Mouse (Mus musculus): ENCODE results near the gene Olfr178. TPM values are rescaled to one million over a fixed set of nuclear protein-coding genes. Genes with fewer than 3 reads are reported as not detected.

The Olfr178 gene
- polyA plus RNA-seq, 1 experiment: not detected

DNA sequence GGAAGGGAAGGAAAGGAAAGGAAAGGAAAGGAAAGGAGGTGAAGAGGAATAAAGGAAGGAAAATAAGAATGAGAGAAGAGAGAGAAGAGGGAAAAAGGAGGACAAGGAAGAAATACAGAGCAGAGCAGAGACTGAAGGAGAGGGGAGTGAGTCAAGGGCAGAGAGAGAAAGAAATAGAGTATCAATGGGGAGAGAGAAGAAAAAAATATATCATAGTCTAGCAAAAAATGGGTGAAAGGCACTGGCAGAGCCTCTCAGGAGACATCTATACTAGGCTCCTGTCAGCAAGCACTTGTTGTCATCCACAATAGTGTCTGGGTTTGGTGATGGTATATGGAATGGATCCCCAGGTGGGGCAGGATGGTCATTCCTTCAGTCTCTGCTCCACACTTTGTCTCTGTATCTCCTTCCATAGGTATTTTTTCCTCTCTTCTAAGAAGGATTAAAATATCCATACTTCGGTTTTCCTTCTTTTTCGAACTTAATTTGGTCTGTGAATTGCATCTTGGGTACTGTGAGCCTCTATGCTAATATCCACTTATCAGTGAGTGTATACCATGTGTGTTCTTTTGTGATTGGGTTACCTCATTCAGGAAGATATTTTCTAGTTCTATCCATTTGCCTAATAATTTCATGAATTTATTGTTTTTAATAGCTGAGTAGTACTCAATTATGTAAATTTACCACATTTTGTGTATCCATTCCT, 31.7 kb downstream of the Olfr178 start:
- Histone ChIP-seq H3K36me3 (ENCODE audit: control insufficient read depth, insufficient read depth) (no peaks in the 10 kb centered on the region), H3K4me3 (ENCODE audit: insufficient read depth, poor library complexity, severe bottlenecking) (no peak overlapping the region), H3K27me3 (ENCODE audit: control insufficient read depth, insufficient read depth, insufficient read length) (no peaks in the 10 kb centered on the region), H3K79me2 (ENCODE audit: control insufficient read depth, insufficient read depth) (no peaks in the 10 kb centered on the region), H3ac (ENCODE audit: control insufficient read depth, insufficient read length, low read depth) (no peak overlapping the region), H3K79me3 (ENCODE audit: low read depth) (no peaks in the 10 kb centered on the region)
- TF ChIP-seq MYOG (IDR thresholded peaks at IDR 0.05; ENCODE audit: control insufficient read depth, extremely low read depth, insufficient read length) (no peak), USF1 (IDR thresholded peaks at IDR 0.05; ENCODE audit: low read depth) (no peak), CTCF (IDR thresholded peaks at IDR 0.05; ENCODE audit: control insufficient read depth, insufficient read depth, insufficient read length) (no peak), FOSL1 (IDR thresholded peaks at IDR 0.05; ENCODE audit: insufficient read depth, low read length, poor library complexity, severe bottlenecking) (no peak)

Other genes starting within 250 kb of the Olfr178 start
- 9.8 TPM for gene Cpox, start 221.8 kb downstream of the Olfr178 start, polyA plus RNA-seq (2012; fragmentation: generic; extraction: Trizol)
- not detected for gene Gpr15, start 173.0 kb downstream of the Olfr178 start, polyA plus RNA-seq (2012; fragmentation: generic; extraction: Trizol)
- gene Cldnd1, start 164.2 kb downstream of the Olfr178 start, polyA plus RNA-seq (2012; fragmentation: generic; extraction: Trizol): 69.6 TPM
- gene Olfr172, start 128.9 kb downstream of the Olfr178 start, polyA plus RNA-seq (2012; fragmentation: generic; extraction: Trizol): not detected
- not detected for gene Olfr173, start 91.8 kb downstream of the Olfr178 start, polyA plus RNA-seq (2012; fragmentation: generic; extraction: Trizol)
- gene Olfr175-ps1, start 65.3 kb downstream of the Olfr178 start, polyA plus RNA-seq (2012; fragmentation: generic; extraction: Trizol): not detected
- not detected for gene Olfr177, start 17.3 kb downstream of the Olfr178 start, polyA plus RNA-seq (2012; fragmentation: generic; extraction: Trizol)
- not detected for gene Olfr181, start 36.7 kb upstream of the Olfr178 start, polyA plus RNA-seq (2012; fragmentation: generic; extraction: Trizol)
- gene Olfr180, start 37.3 kb upstream of the Olfr178 start, polyA plus RNA-seq (2012; fragmentation: generic; extraction: Trizol): not detected
- gene Olfr183, start 103.3 kb upstream of the Olfr178 start, polyA plus RNA-seq (2012; fragmentation: generic; extraction: Trizol): not detected
- gene Olfr186, start 138.2 kb upstream of the Olfr178 start, polyA plus RNA-seq (2012; fragmentation: generic; extraction: Trizol): not detected
- gene Olfr187, start 147.7 kb upstream of the Olfr178 start, polyA plus RNA-seq (2012; fragmentation: generic; extraction: Trizol): not detected
- gene Olfr190, start 185.9 kb upstream of the Olfr178 start, polyA plus RNA-seq (2012; fragmentation: generic; extraction: Trizol): not detected
- gene Olfr191, start 197.8 kb upstream of the Olfr178 start, polyA plus RNA-seq (2012; fragmentation: generic; extraction: Trizol): not detected
- gene Olfr193, start 219.8 kb upstream of the Olfr178 start, polyA plus RNA-seq (2012; fragmentation: generic; extraction: Trizol): not detected
- not detected for gene Olfr194, start 229.0 kb upstream of the Olfr178 start, polyA plus RNA-seq (2012; fragmentation: generic; extraction: Trizol)

All from C2C12 (cell line).